Mouse (Mus musculus): ENCODE results near the gene Dnajc2. TPM values are rescaled to one million over a fixed set of nuclear protein-coding genes. Genes with fewer than 3 reads are reported as not detected.

The Dnajc2 gene
- 34.2 and 35.4 TPM in 2 replicates for polyA plus RNA-seq (2015; fragmentation: Nextera tagmentation; extraction: Ambion mirVana)

- Histone ChIP-seq H3K4me2 (replicated peaks; ENCODE audit: low read depth, low read length) (peak within 1 kb of the TSS; percentile 98), H3K9ac (replicated peaks; ENCODE audit: low read depth) (peak within 1 kb of the TSS; percentile 55), H3K4me1 (ENCODE audit: insufficient read depth, low read depth, low read length) (0 out of 2 replicates have a peak, but pooled peaks cover 6% of the 10 kb centered on the region), H3K36me3 (ENCODE audit: insufficient read depth, low read length) (peaks cover 19% of the 10 kb centered on the region), H3K27me3 (replicated peaks; ENCODE audit: insufficient read depth, low read length) (no peaks in the 10 kb centered on the region), H3K9me3 (ENCODE audit: low read length) (no peaks in the 10 kb centered on the region), H3K27ac (ENCODE audit: low read length) (peak within 1 kb of the TSS; percentile 87), H3K4me3 (ENCODE audit: low read depth, low read length) (peak within 1 kb of the TSS; percentile 97)
- DNase-seq (ENCODE audit: low spot score) (peak; percentile 94), ATAC-seq (peak; percentile 96)
- no peak for TF ChIP-seq CTCF (IDR thresholded peaks at IDR 0.05)
- no peak for TF ChIP-seq EP300 (IDR thresholded peaks at IDR 0.05)
- whole genome bisulfite sequencing, result under 1% methylated on average over 31 of the region's 37 CpGs
Measured at GRCm38 (mm10) chr5:21785053-21785452, at the start of gene Dnajc2, which contains the start of gene Psmc2. Dnajc2 (minus strand) TSS chr5:21785251. Psmc2 (plus strand) TSS chr5:21785283.

- no peaks in the 10 kb centered on the region for H3K27me3 ChIP-seq (replicated peaks; ENCODE audit: insufficient read depth, low read length)
- TF ChIP-seq EP300 (IDR thresholded peaks at IDR 0.05) (no peak), CTCF (IDR thresholded peaks at IDR 0.05) (no peak)
Measured at GRCm38 (mm10) chr5:21831761-21832160, 46.7 kb upstream of the Dnajc2 start.

GRCm38 (mm10) chr5:21828855-21829254, 43.8 kb upstream of the Dnajc2 start:
- Histone ChIP-seq H3K4me2 (replicated peaks; ENCODE audit: low read depth, low read length) (no peak overlapping the region), H3K36me3 (ENCODE audit: insufficient read depth, low read length) (no peaks in the 10 kb centered on the region), H3K27me3 (replicated peaks; ENCODE audit: insufficient read depth, low read length) (no peaks in the 10 kb centered on the region), H3K4me1 (ENCODE audit: insufficient read depth, low read depth, low read length) (no peaks in the 10 kb centered on the region), H3K9me3 (ENCODE audit: low read length) (no peaks in the 10 kb centered on the region), H3K9ac (replicated peaks; ENCODE audit: low read depth) (no peak overlapping the region), H3K27ac (ENCODE audit: low read length) (no peak overlapping the region), H3K4me3 (ENCODE audit: low read depth, low read length) (no peak overlapping the region)
- DNase-seq (ENCODE audit: low spot score), result no peak
- ATAC-seq, result no peak
- TF ChIP-seq CTCF (IDR thresholded peaks at IDR 0.05) (no peak), EP300 (IDR thresholded peaks at IDR 0.05) (no peak)
- 65% methylated on average over 4 of the region's 4 CpGs for WGBS

More at GRCm38 (mm10) chr5:21831761-21832160, 46.7 kb upstream of the Dnajc2 start:
- Histone ChIP-seq H3K9ac (replicated peaks; ENCODE audit: low read depth) (no peak overlapping the region), H3K4me3 (ENCODE audit: low read depth, low read length) (no peak overlapping the region), H3K9me3 (ENCODE audit: low read length) (no peaks in the 10 kb centered on the region), H3K4me1 (ENCODE audit: insufficient read depth, low read depth, low read length) (no peaks in the 10 kb centered on the region), H3K36me3 (ENCODE audit: insufficient read depth, low read length) (no peaks in the 10 kb centered on the region), H3K27ac (ENCODE audit: low read length) (no peak overlapping the region), H3K4me2 (replicated peaks; ENCODE audit: low read depth, low read length) (no peak overlapping the region)
- 77% methylated on average over 3 of the region's 3 CpGs for WGBS
- no peak for DNase-seq (ENCODE audit: low spot score)
- ATAC-seq, result no peak

GRCm38 (mm10) chr5:21827643-21828042, 42.6 kb upstream of the Dnajc2 start:
- no peaks in the 10 kb centered on the region for H3K4me1 ChIP-seq (ENCODE audit: insufficient read depth, low read depth, low read length)
- H3K9ac ChIP-seq (replicated peaks; ENCODE audit: low read depth), result no peak overlapping the region
- H3K27me3 ChIP-seq (replicated peaks; ENCODE audit: insufficient read depth, low read length), result no peaks in the 10 kb centered on the region
- H3K9me3 ChIP-seq (ENCODE audit: low read length), result no peaks in the 10 kb centered on the region
- no peak overlapping the region for H3K4me3 ChIP-seq (ENCODE audit: low read depth, low read length)
- no peak overlapping the region for H3K27ac ChIP-seq (ENCODE audit: low read length)
- ATAC-seq (no peak), DNase-seq (ENCODE audit: low spot score) (no peak)
- no peak overlapping the region for H3K4me2 ChIP-seq (replicated peaks; ENCODE audit: low read depth, low read length)
- TF ChIP-seq EP300 (IDR thresholded peaks at IDR 0.05) (no peak), CTCF (IDR thresholded peaks at IDR 0.05) (no peak)
- H3K36me3 ChIP-seq (ENCODE audit: insufficient read depth, low read length), result no peaks in the 10 kb centered on the region
- 16% methylated on average over 6 of the region's 6 CpGs for WGBS

- no peak for TF ChIP-seq EP300 (IDR thresholded peaks at IDR 0.05)
- TF ChIP-seq CTCF (IDR thresholded peaks at IDR 0.05), result no peak
- Histone ChIP-seq H3K27ac (ENCODE audit: low read length) (no peak overlapping the region), H3K36me3 (ENCODE audit: insufficient read depth, low read length) (no peaks in the 10 kb centered on the region), H3K4me2 (replicated peaks; ENCODE audit: low read depth, low read length) (no peak overlapping the region), H3K4me3 (ENCODE audit: low read depth, low read length) (no peak overlapping the region), H3K27me3 (replicated peaks; ENCODE audit: insufficient read depth, low read length) (no peaks in the 10 kb centered on the region), H3K9me3 (ENCODE audit: low read length) (no peaks in the 10 kb centered on the region), H3K9ac (replicated peaks; ENCODE audit: low read depth) (no peak overlapping the region), H3K4me1 (ENCODE audit: insufficient read depth, low read depth, low read length) (no peaks in the 10 kb centered on the region)
- ATAC-seq, result no peak
- 63% methylated on average over 7 of the region's 7 CpGs for WGBS
- DNase-seq (ENCODE audit: low spot score), result no peak
Measured at GRCm38 (mm10) chr5:21826370-21826769, 41.3 kb upstream of the Dnajc2 start.

GRCm38 (mm10) chr5:21813994-21814393, 28.9 kb upstream of the Dnajc2 start:
- H3K4me3 ChIP-seq (ENCODE audit: low read depth, low read length), result no peak overlapping the region
- H3K4me1 ChIP-seq (ENCODE audit: insufficient read depth, low read depth, low read length), result no peaks in the 10 kb centered on the region
- TF ChIP-seq CTCF (IDR thresholded peaks at IDR 0.05) (peak; percentile 69), EP300 (IDR thresholded peaks at IDR 0.05) (no peak)
- WGBS, result 53% methylated on average over 1 of the region's 1 CpGs
- H3K27ac ChIP-seq (ENCODE audit: low read length), result no peak overlapping the region
- H3K4me2 ChIP-seq (replicated peaks; ENCODE audit: low read depth, low read length), result no peak overlapping the region
- H3K9ac ChIP-seq (replicated peaks; ENCODE audit: low read depth), result no peak overlapping the region
- no peaks in the 10 kb centered on the region for H3K36me3 ChIP-seq (ENCODE audit: insufficient read depth, low read length)
- no peak for ATAC-seq
- DNase-seq (ENCODE audit: low spot score), result peak; percentile 7
- H3K9me3 ChIP-seq (ENCODE audit: low read length), result no peaks in the 10 kb centered on the region
- no peaks in the 10 kb centered on the region for H3K27me3 ChIP-seq (replicated peaks; ENCODE audit: insufficient read depth, low read length)

- 76% methylated on average over 10 of the region's 10 CpGs for WGBS
- Histone ChIP-seq H3K27ac (ENCODE audit: low read length) (no peak overlapping the region), H3K4me3 (ENCODE audit: low read depth, low read length) (no peak overlapping the region), H3K27me3 (replicated peaks; ENCODE audit: insufficient read depth, low read length) (no peaks in the 10 kb centered on the region), H3K4me1 (ENCODE audit: insufficient read depth, low read depth, low read length) (no peaks in the 10 kb centered on the region), H3K4me2 (replicated peaks; ENCODE audit: low read depth, low read length) (no peak overlapping the region), H3K9ac (replicated peaks; ENCODE audit: low read depth) (no peak overlapping the region), H3K36me3 (ENCODE audit: insufficient read depth, low read length) (no peaks in the 10 kb centered on the region), H3K9me3 (ENCODE audit: low read length) (no peaks in the 10 kb centered on the region)
- ATAC-seq (no peak), DNase-seq (ENCODE audit: low spot score) (no peak)
- TF ChIP-seq EP300 (IDR thresholded peaks at IDR 0.05), result no peak
- TF ChIP-seq CTCF (IDR thresholded peaks at IDR 0.05), result no peak
Measured at GRCm38 (mm10) chr5:21810924-21811323, 25.9 kb upstream of the Dnajc2 start.

All from lung, postnatal 0 days (tissue).